Mouse (Mus musculus) left cerebral cortex, postnatal 14 days (tissue): ENCODE measurements at regions not wholly inside any gene's neighbourhood (a gene's known extent, or its start where the extent isn't known, plus 50 kb on each side); places are given as distances from the start of the nearest gene placed in this dataset.

Experiments
- DNase-seq, 2 experiments: peaks; one replicate each; pipeline ENCODE4 v3.0.0; 2021 to 2022; ENCODE audit warnings: low spot score in 2 of 2, mixed read lengths in 1 of 2
- intact Hi-C: fragments of 180-260 bp; cut with DNase I; formaldehyde crosslinking; loops from one replicate; pipeline ENCODE4 v1.15.1; 2025

- DNase-seq = no peak
- intact Hi-C loops = no loop called here
These were observed 67.0 kb upstream of the Noct start for GRCm38 (mm10) chr3:51157291-51157650.

- no peak for DNase-seq
These were observed 65.8 kb upstream of the Noct start for GRCm38 (mm10) chr3:51158449-51158848.

GRCm38 (mm10) chr3:51159322-51159721 is 64.9 kb upstream of the Noct start:
- no peak for DNase-seq
- intact Hi-C loops = no loop called here

More at GRCm38 (mm10) chr3:51158449-51158848, 65.8 kb upstream of the Noct start:
- intact Hi-C loops = no loop called here

- no peak for DNase-seq
- intact Hi-C loops = no loop called here
These were observed 64.4 kb upstream of the Noct start for GRCm38 (mm10) chr3:51159881-51160280.

GRCm38 (mm10) chr3:51160625-51161024 is 63.6 kb upstream of the Noct start:
- intact Hi-C loops = no loop called here

GRCm38 (mm10) chr3:51169150-51169925 is 54.9 kb upstream of the Noct start:
- no peak for DNase-seq
- intact Hi-C loops = no loop called here

More at GRCm38 (mm10) chr3:51160625-51161024, 63.6 kb upstream of the Noct start:
- no peak for DNase-seq

GRCm38 (mm10) chr3:51170225-51170852 is 53.9 kb upstream of the Noct start:
- peak; percentile 85 to 91 for DNase-seq
- intact Hi-C loops = no loop called here
